Mouse (Mus musculus) layer of hippocampus, adult 9-10 months (tissue): ENCODE measurements at regions not wholly inside any gene's neighbourhood (a gene's known extent, or its start where the extent isn't known, plus 50 kb on each side); places are given as distances from the start of the nearest gene placed in this dataset.

Experiments used
- DNase-seq: peaks from one replicate; pipeline ENCODE4 v3.0.0; 2022; ENCODE audit warnings: low spot score

- DNase-seq = peak; percentile 16
Measured at GRCm38 (mm10) chr9:103924641-103925040, 77.7 kb upstream of the Nphp3 start.

GRCm38 (mm10) chr9:103925486-103925885 is 76.9 kb upstream of the Nphp3 start:
- no peak for DNase-seq

- no peak for DNase-seq
Measured at GRCm38 (mm10) chr9:103928744-103929527, 73.4 kb upstream of the Nphp3 start.

GRCm38 (mm10) chr9:103938070-103938469 is 64.3 kb upstream of the Nphp3 start:
- DNase-seq = no peak

GRCm38 (mm10) chr9:103940010-103940409 is 62.3 kb upstream of the Nphp3 start:
- DNase-seq = no peak

GRCm38 (mm10) chr9:103940506-103940905 is 61.8 kb upstream of the Nphp3 start:
- no peak for DNase-seq

GRCm38 (mm10) chr9:103941176-103941900 is 61.0 kb upstream of the Nphp3 start:
- no peak for DNase-seq

- DNase-seq = no peak
Measured at GRCm38 (mm10) chr9:103941901-103942260, 60.5 kb upstream of the Nphp3 start.

- DNase-seq = no peak
Measured at GRCm38 (mm10) chr9:103945406-103945805, 56.9 kb upstream of the Nphp3 start.

GRCm38 (mm10) chr9:103951799-103952198 is 50.5 kb upstream of the Nphp3 start:
- no peak for DNase-seq
